Mouse (Mus musculus): ENCODE measurements at regions not wholly inside any gene's neighbourhood (a gene's known extent, or its start where the extent isn't known, plus 50 kb on each side); places are given as distances from the start of the nearest gene placed in this dataset.
"Not testable (repeated sequence)": the region's sequence is repeated elsewhere in the genome, so short reads cannot be mapped to it uniquely, and the experiment has no call there.

DNA sequence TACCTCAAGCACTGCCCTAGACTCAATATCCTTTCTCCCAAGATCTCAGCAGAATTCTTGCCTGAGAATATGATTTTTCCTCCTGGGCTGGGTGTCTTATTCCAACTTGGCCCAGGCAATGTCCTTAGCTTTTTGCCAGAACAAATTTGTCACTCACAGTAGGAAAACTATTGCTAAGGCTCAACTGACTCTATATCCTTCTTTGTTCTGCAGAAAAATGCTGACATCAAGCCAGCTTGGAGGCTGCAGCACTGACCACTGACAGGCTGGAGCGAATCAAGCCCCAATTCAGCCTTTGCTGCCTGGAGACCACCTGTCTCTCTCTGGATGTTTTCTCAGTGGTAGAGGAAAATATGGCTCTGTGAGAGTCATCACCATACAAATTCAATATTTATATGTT, 572.8 kb downstream of the Nebl start:
- no peak overlapping the region for H3K4me3 ChIP-seq
- intact Hi-C loops (cut with DNase I), result no loop called here
- H3K27ac ChIP-seq, result no peak overlapping the region
- no peak for TF ChIP-seq CTCF (IDR thresholded peaks at IDR 0.05)
- DNase-seq, result no peak

DNA sequence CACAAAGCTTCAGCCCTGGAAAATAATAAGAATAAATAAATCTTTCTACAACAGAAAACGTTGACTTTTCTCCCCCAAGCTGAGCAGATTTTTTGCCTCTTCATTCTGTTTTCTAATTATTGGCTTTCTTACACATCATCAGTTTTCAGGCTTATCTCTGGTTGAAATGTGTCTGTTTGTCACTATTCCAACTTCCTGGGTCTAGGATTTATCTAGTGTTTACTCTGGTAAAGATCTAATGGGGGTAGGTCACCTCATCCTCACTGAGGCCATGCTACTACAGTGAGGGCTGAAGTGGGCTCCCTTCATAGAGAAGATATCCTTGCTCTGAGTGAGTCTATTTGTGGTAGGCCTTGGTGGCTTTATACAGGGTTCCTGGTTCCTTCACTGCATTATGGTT, 573.9 kb downstream of the Nebl start:
- intact Hi-C loops (cut with DNase I), result no loop called here
- Histone ChIP-seq H3K27ac (no peak overlapping the region), H3K4me3 (no peak overlapping the region)
- DNase-seq, result no peak
- TF ChIP-seq CTCF (IDR thresholded peaks at IDR 0.05), result no peak

DNA sequence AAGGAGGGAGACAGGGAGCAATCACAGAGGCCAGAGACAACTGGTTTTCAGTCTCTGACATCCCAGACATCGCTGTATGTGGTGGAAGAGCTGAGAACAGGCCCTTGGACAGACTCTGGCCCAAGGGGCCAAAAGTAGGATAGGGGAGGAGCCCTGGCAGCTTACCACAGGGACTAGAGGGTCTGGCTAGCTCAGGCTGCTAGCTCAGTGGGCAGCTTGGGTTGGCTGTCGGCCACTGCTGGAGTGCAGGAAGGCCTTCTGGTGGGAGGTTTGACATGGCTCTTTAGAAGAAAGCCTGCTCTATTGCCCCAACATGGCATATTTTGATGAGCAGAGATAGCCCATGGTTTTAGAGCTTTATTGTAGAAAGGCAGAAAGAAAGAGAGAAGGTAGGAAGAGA, 575.7 kb downstream of the Nebl start:
- no peak overlapping the region for H3K4me3 ChIP-seq
- intact Hi-C loops (cut with DNase I), result no loop called here
- TF ChIP-seq CTCF (IDR thresholded peaks at IDR 0.05), result no peak

GRCm38 (mm10) chr2:17123626-17124025, 607.6 kb downstream of the Nebl start:
- no peak for TF ChIP-seq CTCF (IDR thresholded peaks at IDR 0.05)
- DNase-seq, result no peak
- intact Hi-C loops (cut with DNase I), result no loop called here
- no peak overlapping the region for H3K27ac ChIP-seq
- H3K4me3 ChIP-seq, result no peak overlapping the region

More for the DNA sequence above, 575.7 kb downstream of the Nebl start:
- DNase-seq, result peak; percentile 13
- no peak overlapping the region for H3K27ac ChIP-seq

DNA sequence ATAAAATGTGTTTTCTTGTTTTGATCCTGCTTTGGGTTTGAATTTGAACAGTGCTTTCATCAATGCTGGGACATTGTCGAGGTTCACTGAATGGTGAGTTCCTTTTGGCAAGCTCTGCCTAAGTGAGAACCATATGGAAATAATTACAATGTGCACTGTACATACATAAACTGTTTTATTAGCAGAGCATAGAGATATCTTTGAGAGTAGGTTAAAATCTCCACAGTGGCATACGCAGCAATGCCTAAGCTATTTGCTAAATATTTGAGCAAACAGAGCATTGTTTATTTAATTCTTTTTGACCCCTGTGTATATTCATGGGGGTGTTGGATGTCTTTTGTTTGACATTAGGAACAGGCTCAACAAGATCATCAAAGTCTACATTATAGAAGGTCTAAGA, 614.0 kb downstream of the Nebl start:
- Histone ChIP-seq H3K27ac (no peak overlapping the region), H3K4me3 (no peak overlapping the region)
- no peak for DNase-seq
- intact Hi-C loops (cut with DNase I), result no loop called here
- no peak for TF ChIP-seq CTCF (IDR thresholded peaks at IDR 0.05)

- Histone ChIP-seq H3K27ac (no peak overlapping the region), H3K4me3 (no peak overlapping the region)
- intact Hi-C loops (cut with DNase I), result no loop called here
- no peak for DNase-seq
- TF ChIP-seq CTCF (IDR thresholded peaks at IDR 0.05), result no peak
These were observed 620.1 kb downstream of the Nebl start for GRCm38 (mm10) chr2:17111177-17111576.

DNA sequence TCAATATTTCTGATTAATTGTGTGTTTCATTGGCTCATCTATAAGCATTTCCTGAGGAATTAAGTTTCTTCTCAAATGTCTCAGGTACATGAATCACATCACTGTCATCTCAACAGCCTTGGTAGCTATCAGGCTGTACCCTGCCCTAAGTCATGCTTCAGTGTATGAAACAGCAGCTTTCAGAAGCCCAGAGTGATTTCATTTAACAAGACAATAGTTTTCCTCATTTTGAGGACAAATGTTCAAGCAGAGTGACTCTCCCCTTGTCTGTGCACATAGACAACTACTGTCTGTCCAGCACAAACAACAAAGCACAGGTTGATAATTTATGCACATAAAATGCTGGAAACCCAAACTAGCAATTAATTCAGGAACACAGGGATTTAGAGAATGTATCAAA, 630.1 kb downstream of the Nebl start:
- intact Hi-C loops (cut with DNase I), result no loop called here
- Histone ChIP-seq H3K27ac (no peak overlapping the region), H3K4me3 (no peak overlapping the region)
- no peak for DNase-seq
- no peak for TF ChIP-seq CTCF (IDR thresholded peaks at IDR 0.05)

DNA sequence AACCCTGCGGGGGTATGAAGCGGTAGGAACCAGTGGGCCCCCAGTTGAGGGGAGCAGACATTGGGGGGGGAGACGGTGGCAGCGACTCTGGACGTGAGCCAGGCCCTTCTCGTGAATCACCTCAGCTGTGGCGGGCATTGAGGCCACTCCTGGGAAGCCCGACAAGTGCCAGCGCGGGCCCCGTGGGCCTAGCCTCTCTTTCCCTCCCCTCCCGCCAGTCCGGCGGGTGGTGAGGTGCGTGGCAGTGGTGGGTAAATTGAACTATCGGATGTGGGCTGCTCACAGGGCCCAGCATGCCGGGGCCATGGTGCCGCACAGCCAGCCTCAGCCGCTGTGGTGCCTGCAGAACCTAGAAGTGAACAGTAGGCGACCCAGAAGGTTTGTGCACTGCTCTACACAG, 633.7 kb downstream of the Nebl start:
- Histone ChIP-seq H3K27ac (no peak overlapping the region), H3K4me3 (no peak overlapping the region)
- no peak for DNase-seq
- TF ChIP-seq CTCF (IDR thresholded peaks at IDR 0.05), result no peak
- intact Hi-C loops (cut with DNase I), result no loop called here

DNA sequence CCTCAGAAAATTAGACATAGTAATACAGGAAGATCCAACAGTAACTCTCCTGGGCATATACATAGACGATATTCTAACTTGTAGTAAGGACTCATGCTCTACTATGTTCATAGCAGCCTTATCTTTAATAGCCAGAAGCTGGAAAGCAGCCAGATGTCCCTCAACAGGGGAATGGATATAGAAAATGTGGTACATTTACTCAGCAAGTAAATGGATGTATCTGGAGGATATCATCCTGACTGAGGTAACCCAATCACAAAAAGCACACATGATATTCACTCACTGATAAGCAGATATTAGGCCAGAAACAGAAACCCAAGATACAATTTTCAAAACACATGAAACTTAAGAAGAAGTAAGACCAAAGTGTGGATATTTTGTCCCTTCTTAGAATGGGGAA, 639.8 kb downstream of the Nebl start:
- intact Hi-C loops (cut with DNase I), result no loop called here
- no peak overlapping the region for H3K4me3 ChIP-seq
- no peak overlapping the region for H3K27ac ChIP-seq
- no peak for TF ChIP-seq CTCF (IDR thresholded peaks at IDR 0.05)
- DNase-seq, result no peak

DNA sequence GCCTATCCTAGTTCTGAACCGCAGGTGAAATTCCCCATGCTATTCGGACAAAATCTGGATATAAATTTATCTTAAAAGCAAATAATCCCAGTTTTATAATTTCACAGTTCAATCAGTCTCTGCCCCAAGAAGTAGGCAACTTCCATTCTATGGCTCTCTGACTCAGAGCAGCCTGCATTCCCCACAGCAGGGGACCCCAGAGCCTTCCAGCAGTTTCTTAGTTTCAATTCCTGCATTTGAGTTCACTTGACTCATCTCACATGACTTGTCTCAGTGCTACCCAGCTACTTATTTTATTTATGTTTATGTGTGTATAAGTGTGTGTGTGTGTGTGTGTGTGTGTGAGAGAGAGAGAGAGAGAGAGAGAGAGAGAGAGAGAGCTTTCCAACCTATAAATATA, 650.0 kb downstream of the Nebl start:
- intact Hi-C loops (cut with DNase I), result no loop called here
- no peak for DNase-seq
- TF ChIP-seq CTCF (IDR thresholded peaks at IDR 0.05), result no peak
- Histone ChIP-seq H3K27ac (no peak overlapping the region), H3K4me3 (no peak overlapping the region)

GRCm38 (mm10) chr2:17065149-17066145, 665.8 kb downstream of the Nebl start:
- H3K4me3 ChIP-seq, result peak overlapping the region; percentile 28
- H3K27ac ChIP-seq; DNase-seq; intact Hi-C loops (cut with DNase I): not testable (repeated sequence)
